Mouse (Mus musculus): ENCODE measurements at regions not wholly inside any gene's neighbourhood (a gene's known extent, or its start where the extent isn't known, plus 50 kb on each side); places are given as distances from the start of the nearest gene placed in this dataset.

DNA sequence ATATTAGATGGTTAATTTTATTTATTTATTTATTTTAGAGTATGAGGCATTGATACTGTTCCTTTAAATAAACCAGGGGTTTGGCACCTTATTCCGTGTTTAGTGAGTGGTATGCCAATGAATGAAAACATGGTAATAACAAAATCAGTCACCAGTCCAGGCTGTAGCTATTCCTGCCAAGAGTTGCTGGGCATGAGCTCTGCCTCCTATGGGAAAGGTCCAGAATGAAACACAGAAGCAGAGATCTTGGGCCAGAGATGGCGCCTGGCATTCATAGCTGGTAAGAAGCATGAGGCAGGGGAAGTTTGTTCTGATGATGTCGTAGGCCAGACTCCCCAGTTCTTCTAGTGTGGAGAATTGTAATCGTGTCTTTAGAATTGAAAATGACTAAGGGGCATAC lies 190.9 kb upstream of the N4bp1 start:
- Histone ChIP-seq H3K36me3 (ENCODE audit: control insufficient read depth in 1 of 2, insufficient read depth in 2 of 2, low read length in 2 of 2) (no peaks in the 10 kb centered on the region), H3K27me3 (ENCODE audit: control insufficient read depth in 1 of 2, insufficient read depth in 2 of 2, low read length in 2 of 2) (no peaks in the 10 kb centered on the region), H3K4me1 (ENCODE audit: control insufficient read depth in 1 of 2, insufficient read depth in 2 of 2, low read length in 2 of 2) (no peaks in the 10 kb centered on the region), H3K9ac (ENCODE audit: control insufficient read depth, low read depth, low read length, poor library complexity, severe bottlenecking) (no peak overlapping the region), H3K79me2 (ENCODE audit: control insufficient read depth, insufficient read depth, low read length, poor library complexity) (no peaks in the 10 kb centered on the region), H3K9me3 (replicated peaks; ENCODE audit: insufficient read depth, low read length) (no peaks in the 10 kb centered on the region), H3K4me3 (ENCODE audit: control insufficient read depth in 1 of 2, insufficient read depth in 1 of 2, low read depth in 2 of 2, low read length in 2 of 2) (no peak overlapping the region), H3K27ac (ENCODE audit: control insufficient read depth, low read depth, low read length) (no peak overlapping the region)
- DNase-seq (ENCODE audit: low read depth, low spot score), result no peak
- no peak for TF ChIP-seq NRF1 (IDR thresholded peaks at IDR 0.05; ENCODE audit: insufficient read depth, low read depth, low read length, poor library complexity, severe bottlenecking)
- no peak for TF ChIP-seq NELFE (IDR thresholded peaks at IDR 0.05; ENCODE audit: low read depth, low read length)
- no peak for TF ChIP-seq ZNF384 (IDR thresholded peaks at IDR 0.05; ENCODE audit: low read depth, low read length)
- no peak for TF ChIP-seq ELF1 (IDR thresholded peaks at IDR 0.05; ENCODE audit: low read depth, low read length)
- TF ChIP-seq TAL1 (IDR thresholded peaks at IDR 0.05; ENCODE audit: low read length), result no peak
- TF ChIP-seq MEF2A (IDR thresholded peaks at IDR 0.05; ENCODE audit: extremely low read depth, insufficient replicate concordance, low read depth, low read length, poor library complexity, severe bottlenecking), result no peak
- TF ChIP-seq MAX (IDR thresholded peaks at IDR 0.05; ENCODE audit: low read length), result no peak
- no peak for TF ChIP-seq CHD1 (IDR thresholded peaks at IDR 0.05; ENCODE audit: low read depth, low read length)
- TF ChIP-seq GABPA (IDR thresholded peaks at IDR 0.05; ENCODE audit: low read depth, low read length), result no peak
- TF ChIP-seq KAT2A (conservative IDR thresholded peaks at IDR 0.05; ENCODE audit: low read depth, low read length), result no peak
- no peak for TF ChIP-seq MXI1 (IDR thresholded peaks at IDR 0.05; ENCODE audit: low read depth, low read length)
- no peak for TF ChIP-seq SIN3A (IDR thresholded peaks at IDR 0.05; ENCODE audit: low read length)
- TF ChIP-seq E2F4 (IDR thresholded peaks at IDR 0.05; ENCODE audit: borderline replicate concordance, low read depth, low read length), result no peak
- TF ChIP-seq ZMIZ1 (IDR thresholded peaks at IDR 0.05; ENCODE audit: low read depth, low read length), result no peak
- TF ChIP-seq CHD2 (IDR thresholded peaks at IDR 0.05; ENCODE audit: low read length), result no peak

DNA sequence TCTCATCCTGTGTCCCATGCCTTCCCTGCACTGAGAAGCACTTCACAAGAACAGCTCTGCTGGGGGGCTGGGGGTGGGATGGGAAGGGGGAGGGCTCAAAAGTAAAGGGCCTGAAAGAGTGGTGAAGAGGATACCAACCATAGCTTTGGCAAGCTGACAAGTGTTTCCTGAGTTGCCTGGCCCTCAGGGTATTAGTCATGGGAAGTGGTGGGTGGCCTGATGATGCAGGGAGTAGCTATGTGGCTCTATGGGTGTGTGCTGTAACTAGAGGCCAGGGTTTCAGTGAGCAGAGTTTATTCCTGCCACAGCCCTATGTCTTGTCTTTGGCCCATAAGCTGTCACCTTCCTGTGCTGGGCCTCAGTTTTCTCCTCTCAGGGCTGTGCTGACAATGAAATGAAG lies 186.2 kb upstream of the N4bp1 start:
- no peaks in the 10 kb centered on the region for H3K27me3 ChIP-seq (ENCODE audit: control insufficient read depth in 1 of 2, insufficient read depth in 2 of 2, low read length in 2 of 2)
- H3K27ac ChIP-seq (ENCODE audit: control insufficient read depth, low read depth, low read length), result no peak overlapping the region
- H3K36me3 ChIP-seq (ENCODE audit: control insufficient read depth in 1 of 2, insufficient read depth in 2 of 2, low read length in 2 of 2), result no peaks in the 10 kb centered on the region
- no peak overlapping the region for H3K4me3 ChIP-seq (ENCODE audit: control insufficient read depth in 1 of 2, insufficient read depth in 1 of 2, low read depth in 2 of 2, low read length in 2 of 2)
- H3K79me2 ChIP-seq (ENCODE audit: control insufficient read depth, insufficient read depth, low read length, poor library complexity), result no peaks in the 10 kb centered on the region
- H3K4me1 ChIP-seq (ENCODE audit: control insufficient read depth in 1 of 2, insufficient read depth in 2 of 2, low read length in 2 of 2), result no peaks in the 10 kb centered on the region
- H3K9me3 ChIP-seq (replicated peaks; ENCODE audit: insufficient read depth, low read length), result no peaks in the 10 kb centered on the region
- no peak overlapping the region for H3K9ac ChIP-seq (ENCODE audit: control insufficient read depth, low read depth, low read length, poor library complexity, severe bottlenecking)
- DNase-seq (ENCODE audit: low read depth, low spot score), result no peak
- TF ChIP-seq POLR2AphosphoS5 (IDR thresholded peaks at IDR 0.05; ENCODE audit: borderline replicate concordance, low read depth, low read length) (no peak), MAX (IDR thresholded peaks at IDR 0.05; ENCODE audit: low read length) (no peak), SIN3A (IDR thresholded peaks at IDR 0.05; ENCODE audit: low read length) (no peak), SMC3 (IDR thresholded peaks at IDR 0.05; ENCODE audit: low read depth, low read length) (no peak), TCF12 (IDR thresholded peaks at IDR 0.05; ENCODE audit: low read depth, low read length) (no peak), NRF1 (IDR thresholded peaks at IDR 0.05; ENCODE audit: insufficient read depth, low read depth, low read length, poor library complexity, severe bottlenecking) (no peak), ZKSCAN1 (IDR thresholded peaks at IDR 0.05; ENCODE audit: low read depth, low read length) (no peak), E2F4 (IDR thresholded peaks at IDR 0.05; ENCODE audit: borderline replicate concordance, low read depth, low read length) (no peak), ETS1 (IDR thresholded peaks at IDR 0.05; ENCODE audit: low read depth, low read length) (no peak), HCFC1 (IDR thresholded peaks at IDR 0.05; ENCODE audit: low read depth, low read length) (no peak), MYB (IDR thresholded peaks at IDR 0.05; ENCODE audit: low read depth, low read length) (no peak), CHD1 (IDR thresholded peaks at IDR 0.05; ENCODE audit: low read depth, low read length) (no peak), MYC (IDR thresholded peaks at IDR 0.05; ENCODE audit: low read depth, low read length) (no peak)
